Mouse (Mus musculus) neural tube, embryonic 12.5 days (tissue): Measurements from ENCODE around the gene Eri3. TPM values are rescaled to one million over a fixed set of nuclear protein-coding genes. Genes with fewer than 3 reads are reported as not detected.

ENCODE experiments used
- ATAC-seq: fragments of 200-750 bp; cut with Nextera tagmentation; 2 replicates; pipeline ENCODE4 v1.8.0; 2017; ENCODE audit warnings: low read depth, mild to moderate bottlenecking, moderate TSS enrichment, moderate library complexity; ENCODE audit not compliant: low FRiP score
- H3K27ac ChIP-seq: fragments of 300-500 bp; sonication (generic); 2 replicates; pipeline ENCODE4 v1.5.1; 2016
- H3K27me3 ChIP-seq: fragments of 300-500 bp; sonication (generic); replicated peaks from 2 replicates; pipeline ENCODE4 v1.6.1; 2016; ENCODE audit warnings: mild to moderate bottlenecking
- H3K36me3 ChIP-seq: fragments of 300-500 bp; sonication (generic); 2 replicates; pipeline ENCODE4 v1.6.1; 2016; ENCODE audit warnings: mild to moderate bottlenecking
- H3K4me1 ChIP-seq: fragments of 300-500 bp; sonication (generic); 2 replicates; pipeline ENCODE4 v1.6.1; 2016
- H3K4me2 ChIP-seq: fragments of 300-500 bp; sonication (generic); replicated peaks from 2 replicates; pipeline ENCODE4 v1.6.1; 2016; ENCODE audit warnings: mild to moderate bottlenecking
- H3K4me3 ChIP-seq: fragments of 300-500 bp; sonication (generic); 2 replicates; pipeline ENCODE4 v1.5.1; 2016
- H3K9ac ChIP-seq: fragments of 300-500 bp; sonication (generic); 2 replicates; pipeline ENCODE4 v1.6.1; 2016; ENCODE audit warnings: mild to moderate bottlenecking
- H3K9me3 ChIP-seq: fragments of 300-500 bp; sonication (generic); 2 replicates; pipeline ENCODE4 v1.6.1; 2016; ENCODE audit warnings: mild to moderate bottlenecking
- WGBS: fragments of 180-500 bp; shearing (Covaris S2); methylation state at CpG from one replicate; pipeline ENCODE4 v1.1.7; 2016; 5-methylcytosine and 5-hydroxymethylcytosine counted together
- polyA plus RNA-seq: library from polyadenylated mRNA; unstranded; fragments of >200 nt; fragmentation: Nextera tagmentation; extraction: Ambion mirVana; gene quantifications from 2 replicates; pipeline ENCODE4 v1.2.1, GENCODE M21; 2016

The Eri3 gene
- polyA plus RNA-seq, 1 experiment from 2014 or later = 148 TPM

GRCm38 (mm10) chr4:117652727-117653126 lies 102.6 kb downstream of the Eri3 start:
- H3K27ac ChIP-seq = no peak overlapping the region

GRCm38 (mm10) chr4:117654016-117654702 lies 104.0 kb downstream of the Eri3 start:
- WGBS = 18% methylated on average over 10 of the region's 10 CpGs

More at GRCm38 (mm10) chr4:117652727-117653126, 102.6 kb downstream of the Eri3 start:
- ATAC-seq = no peak
- no peak overlapping the region for H3K9ac ChIP-seq
- 66% methylated on average over 5 of the region's 5 CpGs for WGBS
- no peaks in the 10 kb centered on the region for H3K27me3 ChIP-seq
- no peaks in the 10 kb centered on the region for H3K9me3 ChIP-seq
- no peak overlapping the region for H3K4me3 ChIP-seq
- H3K4me2 ChIP-seq = no peak overlapping the region
- peaks cover 57% of the 10 kb centered on the region for H3K4me1 ChIP-seq
- H3K36me3 ChIP-seq = peaks cover 2% of the 10 kb centered on the region; the same call in 1 of the 2 replicates

GRCm38 (mm10) chr4:117654703-117655499 lies 104.7 kb downstream of the Eri3 start:
- no peaks in the 10 kb centered on the region for H3K27me3 ChIP-seq
- H3K9ac ChIP-seq = no peak overlapping the region
- no peaks in the 10 kb centered on the region for H3K9me3 ChIP-seq
- H3K27ac ChIP-seq = no peak overlapping the region
- WGBS = 62% methylated on average over 9 of the region's 9 CpGs
- no peak overlapping the region for H3K4me3 ChIP-seq
- ATAC-seq = no peak
- H3K4me2 ChIP-seq = no peak overlapping the region
- H3K4me1 ChIP-seq = peaks cover 58% of the 10 kb centered on the region
- no peaks in the 10 kb centered on the region for H3K36me3 ChIP-seq

More at GRCm38 (mm10) chr4:117654016-117654702, 104.0 kb downstream of the Eri3 start:
- H3K9ac ChIP-seq = no peak overlapping the region
- no peaks in the 10 kb centered on the region for H3K27me3 ChIP-seq
- H3K36me3 ChIP-seq = peaks cover 1% of the 10 kb centered on the region; the same call in 1 of the 2 replicates
- H3K4me3 ChIP-seq = no peak overlapping the region
- H3K9me3 ChIP-seq = no peaks in the 10 kb centered on the region
- H3K4me1 ChIP-seq = peaks cover 55% of the 10 kb centered on the region
- no peak overlapping the region for H3K27ac ChIP-seq
- no peak for ATAC-seq
- H3K4me2 ChIP-seq = no peak overlapping the region

GRCm38 (mm10) chr4:117655500-117655863 lies 105.3 kb downstream of the Eri3 start:
- 58% methylated on average over 5 of the region's 5 CpGs for WGBS
- Histone ChIP-seq H3K27ac (no peak overlapping the region), H3K9me3 (no peaks in the 10 kb centered on the region), H3K4me1 (peaks cover 58% of the 10 kb centered on the region), H3K4me2 (no peak overlapping the region), H3K4me3 (no peak overlapping the region), H3K9ac (no peak overlapping the region), H3K27me3 (no peaks in the 10 kb centered on the region), H3K36me3 (no peaks in the 10 kb centered on the region)
- no peak for ATAC-seq

DNA sequence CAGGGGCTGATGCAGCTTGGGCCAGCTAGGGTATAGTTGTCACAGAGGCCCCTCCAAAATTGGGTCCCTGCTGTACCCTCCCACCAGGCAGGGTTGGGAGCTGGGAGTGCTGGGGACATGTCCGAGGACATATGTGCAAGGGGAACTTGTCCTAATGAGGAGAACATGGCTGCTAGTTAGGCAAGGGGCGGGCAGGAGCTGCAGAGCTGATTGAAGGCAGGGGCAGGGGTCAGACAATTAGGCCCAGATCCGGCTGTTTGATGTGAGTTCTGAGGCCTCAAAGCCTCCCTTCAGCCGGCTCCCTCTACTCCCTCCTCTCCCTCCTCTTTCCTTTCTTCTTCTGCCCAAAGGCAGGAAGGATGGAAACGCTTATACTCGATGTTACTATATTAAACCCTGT lies 106.8 kb downstream of the Eri3 start:
- 17% methylated on average over 6 of the region's 6 CpGs for WGBS
- H3K4me2 ChIP-seq = no peak overlapping the region
- no peaks in the 10 kb centered on the region; the same call in 1 of the 2 replicates for H3K36me3 ChIP-seq
- no peaks in the 10 kb centered on the region for H3K27me3 ChIP-seq
- no peak overlapping the region; the same call in 1 of the 2 replicates for H3K9ac ChIP-seq
- no peak overlapping the region for H3K27ac ChIP-seq
- ATAC-seq = no peak
- H3K4me3 ChIP-seq = no peak overlapping the region
- H3K4me1 ChIP-seq = peaks cover 52% of the 10 kb centered on the region
- no peaks in the 10 kb centered on the region for H3K9me3 ChIP-seq

GRCm38 (mm10) chr4:117657646-117658045 lies 107.5 kb downstream of the Eri3 start:
- Histone ChIP-seq H3K4me1 (peaks cover 48% of the 10 kb centered on the region), H3K36me3 (no peaks in the 10 kb centered on the region; the same call in 1 of the 2 replicates), H3K4me2 (no peak overlapping the region), H3K27me3 (no peaks in the 10 kb centered on the region), H3K4me3 (no peak overlapping the region), H3K9ac (no peak overlapping the region), H3K9me3 (no peaks in the 10 kb centered on the region), H3K27ac (no peak overlapping the region)
- 78% methylated on average over 4 of the region's 4 CpGs for WGBS
- no peak for ATAC-seq

DNA sequence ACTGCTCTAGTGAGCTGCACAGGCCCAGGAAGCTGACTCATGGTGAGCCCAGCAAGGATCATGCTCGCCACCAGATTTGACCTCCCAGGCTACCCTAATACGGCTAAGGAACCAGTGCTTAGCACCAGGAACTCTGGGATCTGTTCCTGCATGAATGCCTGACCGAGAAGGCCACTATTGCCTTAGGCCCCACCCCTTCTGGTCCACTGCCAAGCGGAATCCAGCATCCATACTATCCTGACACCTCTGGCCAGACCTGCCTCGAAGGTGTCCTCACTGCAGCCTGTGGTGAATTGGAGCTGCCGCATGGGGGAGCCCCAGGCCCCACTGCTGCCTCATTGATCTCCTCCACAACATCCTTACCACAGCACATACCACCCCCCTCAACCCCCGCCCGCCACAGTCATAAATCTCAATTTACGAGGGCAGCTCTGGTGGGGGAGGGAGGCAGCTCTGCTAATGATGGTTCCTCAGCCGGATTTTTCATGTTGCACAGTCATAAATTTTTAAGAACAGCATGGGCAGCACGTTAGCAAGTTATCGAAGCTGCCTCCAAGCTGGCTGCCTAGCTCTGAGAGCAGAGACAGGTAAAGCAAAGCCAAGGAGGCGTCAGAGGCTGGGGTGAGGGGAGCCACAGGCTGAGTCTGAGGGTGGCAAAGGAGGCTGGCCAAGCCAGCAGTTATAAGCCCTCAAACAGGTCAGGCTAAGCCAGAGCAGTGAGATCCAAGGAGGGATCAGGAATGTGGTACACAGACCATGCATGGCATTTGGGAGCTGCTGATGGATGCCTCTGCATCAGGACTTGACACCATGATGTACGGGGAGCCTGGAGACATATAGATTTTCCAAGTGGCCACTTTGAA lies 108.6 kb downstream of the Eri3 start:
- H3K27me3 ChIP-seq = no peaks in the 10 kb centered on the region
- peaks cover 42% of the 10 kb centered on the region for H3K4me1 ChIP-seq
- H3K27ac ChIP-seq = no peak overlapping the region
- no peaks in the 10 kb centered on the region for H3K9me3 ChIP-seq
- no peaks in the 10 kb centered on the region; the same call in 1 of the 2 replicates for H3K36me3 ChIP-seq
- no peak overlapping the region for H3K4me3 ChIP-seq
- H3K4me2 ChIP-seq = no peak overlapping the region
- no peak overlapping the region for H3K9ac ChIP-seq
- 21% methylated on average over 14 of the region's 14 CpGs for WGBS
- peak; percentile 75 for ATAC-seq

DNA sequence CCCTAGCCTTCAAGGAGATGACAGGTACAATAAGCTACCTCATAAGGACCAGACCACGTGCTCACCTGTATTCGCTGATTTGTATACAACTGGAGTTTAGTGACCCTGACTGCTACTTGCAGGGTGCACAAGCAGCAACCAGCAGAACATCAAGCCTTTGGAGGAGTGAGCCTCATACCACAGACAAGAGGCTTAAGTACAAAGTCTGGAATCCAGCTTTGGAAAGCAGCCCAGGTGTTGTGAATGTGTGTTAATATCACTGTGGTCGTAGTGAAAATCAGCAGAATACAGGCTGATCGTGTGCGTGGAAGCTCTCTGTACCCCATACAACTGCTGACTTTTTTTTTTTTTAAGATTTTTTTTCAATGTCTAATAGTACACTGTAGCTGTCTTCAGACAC lies 109.8 kb downstream of the Eri3 start:
- no peak overlapping the region for H3K4me3 ChIP-seq
- no peaks in the 10 kb centered on the region; the same call in 1 of the 2 replicates for H3K36me3 ChIP-seq
- no peaks in the 10 kb centered on the region for H3K9me3 ChIP-seq
- H3K4me2 ChIP-seq = no peak overlapping the region
- no peak overlapping the region for H3K27ac ChIP-seq
- H3K27me3 ChIP-seq = no peaks in the 10 kb centered on the region
- 89% methylated on average over 5 of the region's 5 CpGs for WGBS
- no peak overlapping the region for H3K9ac ChIP-seq
- no peak for ATAC-seq
- H3K4me1 ChIP-seq = peaks cover 33% of the 10 kb centered on the region

DNA sequence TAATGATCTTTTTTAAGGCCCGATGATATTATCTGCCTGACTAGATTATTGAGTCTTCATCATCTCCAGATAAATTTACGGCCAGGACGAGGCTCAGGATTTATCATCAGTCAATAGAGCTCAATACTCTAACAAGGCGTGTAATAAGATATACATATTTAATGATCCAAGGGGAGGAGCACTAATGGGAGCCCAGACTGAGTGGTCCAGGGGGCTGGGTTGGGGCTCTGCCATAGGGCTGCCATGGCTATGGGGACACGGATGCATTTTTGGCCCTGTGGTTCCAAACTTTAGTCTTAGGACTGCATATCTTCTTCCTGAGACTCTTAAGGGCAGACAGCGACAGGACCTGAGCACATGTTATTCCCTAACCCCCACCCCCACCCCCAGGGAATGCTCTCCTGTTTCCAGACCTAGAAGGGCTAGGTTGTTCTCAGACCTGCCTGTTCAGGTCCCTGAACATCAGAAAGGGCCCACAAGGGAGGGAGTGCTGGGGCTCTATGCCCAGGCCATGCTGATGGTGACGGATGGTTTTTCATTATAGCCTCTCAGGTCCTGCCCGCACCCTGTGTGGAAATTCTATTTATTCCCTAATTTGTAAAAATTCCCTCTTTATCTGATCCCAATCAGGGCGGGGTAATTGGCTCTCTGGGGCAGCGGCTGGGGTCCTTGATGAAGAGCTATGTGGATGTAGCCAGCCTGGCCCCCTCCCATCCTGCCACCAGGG lies 114.4 kb downstream of the Eri3 start:
- ATAC-seq = peak; percentile 66
- H3K9me3 ChIP-seq = no peaks in the 10 kb centered on the region
- H3K27ac ChIP-seq = peak overlapping the region; percentile 42; the same call in 1 of the 2 replicates
- 61% methylated on average over 10 of the region's 10 CpGs for WGBS
- H3K27me3 ChIP-seq = no peaks in the 10 kb centered on the region
- no peak overlapping the region for H3K4me2 ChIP-seq
- peaks cover 7% of the 10 kb centered on the region for H3K4me1 ChIP-seq
- no peak overlapping the region for H3K4me3 ChIP-seq
- H3K36me3 ChIP-seq = no peaks in the 10 kb centered on the region; the same call in 1 of the 2 replicates
- H3K9ac ChIP-seq = no peak overlapping the region

DNA sequence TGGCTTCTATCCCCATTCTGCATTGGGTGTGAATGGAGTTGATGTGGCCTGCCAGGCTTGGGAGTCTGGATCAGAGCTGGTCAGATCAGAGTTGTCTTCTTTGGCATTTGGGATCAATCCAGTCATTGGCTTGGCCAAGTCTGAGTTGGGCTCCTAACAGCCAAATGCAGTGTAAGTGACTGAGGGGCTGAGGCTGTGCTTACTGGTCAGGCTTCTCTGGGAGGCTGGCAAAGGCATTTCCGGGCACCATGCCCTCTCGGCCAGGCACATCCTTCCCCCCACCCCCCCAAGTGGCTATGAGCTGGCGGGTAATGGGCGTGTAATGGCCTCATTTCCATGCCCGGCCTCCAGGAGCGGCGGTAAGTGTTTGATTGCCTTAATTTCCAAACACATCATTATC lies 115.4 kb downstream of the Eri3 start:
- WGBS = 33% methylated on average over 7 of the region's 7 CpGs
- H3K4me1 ChIP-seq = peaks cover 7% of the 10 kb centered on the region
- no peak overlapping the region for H3K4me3 ChIP-seq
- no peak overlapping the region for H3K27ac ChIP-seq
- no peak overlapping the region for H3K4me2 ChIP-seq
- no peaks in the 10 kb centered on the region for H3K27me3 ChIP-seq
- H3K36me3 ChIP-seq = no peaks in the 10 kb centered on the region; the same call in 1 of the 2 replicates
- ATAC-seq = no peak
- no peaks in the 10 kb centered on the region for H3K9me3 ChIP-seq
- H3K9ac ChIP-seq = no peak overlapping the region

- no peaks in the 10 kb centered on the region; the same call in 1 of the 2 replicates for H3K36me3 ChIP-seq
- H3K4me1 ChIP-seq = peaks cover 7% of the 10 kb centered on the region
- ATAC-seq = no peak
- no peak overlapping the region for H3K9ac ChIP-seq
- WGBS = 48% methylated on average over 8 of the region's 8 CpGs
- no peak overlapping the region for H3K4me3 ChIP-seq
- H3K27me3 ChIP-seq = no peaks in the 10 kb centered on the region
- H3K27ac ChIP-seq = 0 out of 2 replicates have a peak overlapping the region, but pooled peaks have one; percentile 53
- H3K9me3 ChIP-seq = no peaks in the 10 kb centered on the region
- no peak overlapping the region for H3K4me2 ChIP-seq
Observed at GRCm38 (mm10) chr4:117666054-117666453, 115.9 kb downstream of the Eri3 start.
